In genomic region chr9:58303599-58304271, GRCm38 (mm10) we compare ENCODE assay signal across 11 mouse cellular contexts. TPM values are rescaled to one million over a fixed set of nuclear protein-coding genes. Genes with fewer than 3 reads are reported as not detected.
DNase-seq lines count a peak whose midpoint lies in the region; ATAC-seq lines count a peak whose summit lies in the region.
"Had no signal": no experiment of that assay in that cellular context is flagged by ENCODE, and none has a peak within 500 bp of the region (broad histone marks: within the 10 kb centered on the region; RNA-seq: fewer than 3 reads in every experiment).

No protein-coding gene starts in this region.

- no peak overlapping the region for H3K9ac ChIP-seq in intestine, embryonic 15.5 days
- H3K9ac ChIP-seq: liver, embryonic 14.5 days; neural tube, embryonic 13.5 days had no signal

- H3K27me3 ChIP-seq in intestine, embryonic 15.5 days (replicated peaks) = no peaks in the 10 kb centered on the region
- H3K27me3 ChIP-seq: neural tube, embryonic 13.5 days had no signal

- ATAC-seq in intestine, embryonic 15.5 days = peak; percentile 23; the same call in 1 of the 2 replicates

- H3K4me2 ChIP-seq in intestine, embryonic 15.5 days (replicated peaks) = 0 out of 2 replicates have a peak overlapping the region, but pooled peaks have one; percentile 5
- H3K4me2 ChIP-seq: neural tube, embryonic 13.5 days had no signal

- no peak overlapping the region for H3K4me3 ChIP-seq in intestine, embryonic 15.5 days (replicated peaks)
- H3K4me3 ChIP-seq: neural tube, embryonic 13.5 days had no signal

- DNase-seq in kidney, postnatal 10 days = peak; percentile 37
- no peak for DNase-seq in kidney, adult 8-10 months
- peak; percentile 72 to 76 for DNase-seq in heart, adult 9 months (ENCODE audit: low spot score in 2 of 2)
- DNase-seq in retina, postnatal 1 day = peak; percentile 68
- DNase-seq in ovary, postnatal 36 days (ENCODE audit: low spot score) = no peak
- no peak for DNase-seq in gastrocnemius, postnatal 25 days
- DNase-seq: adrenal gland, postnatal 10 days; cerebellum, postnatal 36 days had no signal

- H3K4me1 ChIP-seq in intestine, embryonic 15.5 days (replicated peaks) = peaks cover 38% of the 10 kb centered on the region

- H3K36me3 ChIP-seq in intestine, embryonic 15.5 days = no peaks in the 10 kb centered on the region
- H3K36me3 ChIP-seq: neural tube, embryonic 13.5 days had no signal

- H3K9me3 ChIP-seq in intestine, embryonic 15.5 days = no peaks in the 10 kb centered on the region
- H3K9me3 ChIP-seq: neural tube, embryonic 13.5 days had no signal

- peak overlapping the region; percentile 49; the same call in 1 of the 2 replicates for H3K27ac ChIP-seq in intestine, embryonic 15.5 days
- H3K27ac ChIP-seq: liver, embryonic 14.5 days; neural tube, embryonic 13.5 days had no signal

- WGBS in intestine, embryonic 15.5 days = 38% methylated on average over 8 of the region's 8 CpGs

RNA-seq across cellular contexts. Expression of gene Loxl1, which starts 9.3 kb away (rescaled TPM):
- 34.1 and 36.2 TPM in 2 replicates for polyA plus RNA-seq in intestine, embryonic 15.5 days (2015; fragmentation: Nextera tagmentation; extraction: Ambion mirVana)
- total RNA-seq in gastrocnemius, postnatal 25 days (2021) = 10 to 100 TPM; 19.1 to 28.7 TPM

RNA-seq across cellular contexts. Expression of gene Stoml1, which starts 50.8 kb away (rescaled TPM):
- polyA plus RNA-seq in intestine, embryonic 15.5 days (2015; fragmentation: Nextera tagmentation; extraction: Ambion mirVana) = 21.3 and 21.4 TPM in 2 replicates
- total RNA-seq in gastrocnemius, postnatal 25 days (2021) = 1 to 10 TPM; 6.5 to 8.8 TPM

RNA-seq across cellular contexts. Expression of gene Pml, which starts 54.1 kb away (rescaled TPM):
- polyA plus RNA-seq in intestine, embryonic 15.5 days (2015; fragmentation: Nextera tagmentation; extraction: Ambion mirVana) = 13.2 and 15.6 TPM in 2 replicates
- total RNA-seq in gastrocnemius, postnatal 25 days (2021) = 1 to 10 TPM; 3.5 to 4.6 TPM

Comparison
In these comparisons a context has a peak if more than half of its experiments do, and no peak if none do; other contexts are left out.
1. DNase-seq: peak in kidney, postnatal 10 days (single experiment), heart, adult 9 months (2 of 2) and retina, postnatal 1 day (single experiment); none in kidney, adult 8-10 months (0 of 2), ovary, postnatal 36 days (single experiment) and gastrocnemius, postnatal 25 days (single experiment).